ENCODE assay signal across 8 mouse cellular contexts in genomic region chr13:54589996-54590951, GRCm38 (mm10). TPM values are rescaled to one million over a fixed set of nuclear protein-coding genes. Genes with fewer than 3 reads are reported as not detected.
A peak's percentile ranks its signal among the peaks of the same experiment; 100 is the strongest.
DNase-seq lines count a peak whose midpoint lies in the region; ATAC-seq lines count a peak whose summit lies in the region.

TSS of gene Nop16 (minus strand) at chr13:54590090.
TSS of gene Higd2a (plus strand) at chr13:54590207.

- intact Hi-C loops in gastrocnemius, postnatal 14 days (cut with DNase I; ENCODE audit: low total_unique reads): no loop called here
- intact Hi-C loops in left cerebral cortex, postnatal 10 days (cut with DNase I): no loop called here

- peak; percentile 97 to 99 for DNase-seq in adrenal gland, adult (ENCODE audit: inconsistent age in 2 of 2, low spot score in 1 of 2)
- peak; percentile 100 for DNase-seq in embryo, embryonic 10.5 days (ENCODE audit: low spot score)
- DNase-seq in gastrocnemius, postnatal 14 days: peak; percentile 95
- peak; percentile 97 for DNase-seq in left cerebral cortex, postnatal 10 days (ENCODE audit: extremely low spot score in 1 of 2, low spot score in 2 of 2)
- DNase-seq in right cerebral cortex, postnatal 25 days: peak; percentile 96
- peak; percentile 92 for DNase-seq in urinary bladder, postnatal 4 days (ENCODE audit: low spot score in 2 of 2)

- peak; percentile 96 for ATAC-seq in inflammation-experienced regulatory T-cells, adult 6 months
- ATAC-seq in megakaryocyte-erythroid progenitor cell, adult 5-6 weeks (replicated peaks; ENCODE audit: low FRiP score, low TSS enrichment, poor library complexity, severe bottlenecking): peak; percentile 92

RNA-seq across cellular contexts. Expression of gene Nop16, which starts in this region (rescaled TPM):
- 10 to 100 TPM; 17.6 to 19.4 TPM for total RNA-seq in gastrocnemius, postnatal 14 days (2021)
- 10 to 100 TPM; 53.6 to 63.9 (median 55.8) TPM for polyA plus RNA-seq in inflammation-experienced regulatory T-cells, adult 6 months (2017; shearing (Covaris generic))
- total RNA-seq in left cerebral cortex, postnatal 10 days (2021): 10 to 100 TPM; 32.1 to 34.8 TPM
- 57.6 and 76.1 TPM in 2 replicates for total RNA-seq in megakaryocyte-erythroid progenitor cell, adult 5-6 weeks (2014; fragmentation: Nextera tagmentation)
- total RNA-seq in megakaryocyte-erythroid progenitor cell, adult 5-6 weeks (2017): 66.3 and 124 TPM in 2 replicates

RNA-seq across cellular contexts. Expression of gene Higd2a, which starts in this region (rescaled TPM):
- 100 to 1,000 TPM; 126 to 131 TPM for total RNA-seq in gastrocnemius, postnatal 14 days (2021)
- 100 to 1,000 TPM; 101 to 139 (median 122) TPM for polyA plus RNA-seq in inflammation-experienced regulatory T-cells, adult 6 months (2017; shearing (Covaris generic))
- total RNA-seq in left cerebral cortex, postnatal 10 days (2021): 100 to 1,000 TPM; 156 to 168 TPM
- total RNA-seq in megakaryocyte-erythroid progenitor cell, adult 5-6 weeks (2014; fragmentation: Nextera tagmentation): 101 and 117 TPM in 2 replicates
- total RNA-seq in megakaryocyte-erythroid progenitor cell, adult 5-6 weeks (2017): 24.4 and 40.6 TPM in 2 replicates

Comparison
In these comparisons a context has a peak if more than half of its experiments do, and no peak if none do; other contexts are left out.
1. Peak in every context shown above with its lines: DNase-seq and ATAC-seq.